Mouse (Mus musculus): ENCODE data around the gene Plcd3. TPM values are rescaled to one million over a fixed set of nuclear protein-coding genes. Genes with fewer than 3 reads are reported as not detected.
A peak's percentile ranks its signal among the peaks of the same experiment; 100 is the strongest.

Gene Plcd3
- polyA plus RNA-seq, 1 experiment from 2014 or later = 3.1 TPM

DNA sequence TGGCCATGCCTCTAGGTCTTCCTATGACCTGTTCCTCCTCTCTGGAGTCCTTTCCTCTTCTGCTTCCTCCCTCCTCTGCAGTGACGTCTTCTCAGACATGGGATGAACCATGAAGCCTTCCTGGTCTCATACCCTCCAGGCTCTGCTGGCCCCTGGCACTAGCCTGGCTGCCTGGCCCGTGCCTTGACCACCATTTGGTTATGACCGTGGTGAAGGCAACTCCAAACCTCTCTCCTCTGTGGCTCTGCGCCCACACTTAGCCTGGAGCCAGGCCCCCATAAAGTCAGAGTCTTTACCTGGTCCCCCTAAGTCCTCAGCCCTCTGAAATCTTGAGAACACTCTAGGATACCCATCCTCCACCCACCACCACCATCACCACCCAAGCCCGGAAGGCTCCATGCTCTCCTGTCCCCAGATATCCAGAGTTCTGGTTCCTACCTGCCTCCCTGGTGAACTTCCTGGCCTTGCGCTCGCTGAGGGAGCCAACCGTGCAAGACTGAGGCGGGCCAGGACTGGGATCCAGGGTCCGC is 27.3 kb downstream of the Plcd3 start:
- H3K9me3 ChIP-seq (ENCODE audit: control insufficient read depth, low read length) = no peaks in the 10 kb centered on the region
- peak overlapping the region; percentile 13; the same call in 1 of the 2 replicates for H3K4me2 ChIP-seq (ENCODE audit: low read depth, low read length)
- H3K27me3 ChIP-seq (ENCODE audit: control insufficient read depth, insufficient read depth, low read depth, low read length) = no peaks in the 10 kb centered on the region
- no peak overlapping the region for H3K4me3 ChIP-seq (ENCODE audit: low read length)
- H3K27ac ChIP-seq (ENCODE audit: low read length) = no peak overlapping the region
- WGBS = 59% methylated on average over 10 of the region's 10 CpGs
- 0 out of 2 replicates have a peak, but pooled peaks have one; percentile 2 for ATAC-seq (ENCODE audit: low read depth)
- no peak overlapping the region for H3K9ac ChIP-seq (ENCODE audit: low read length)
- peaks cover under 1% of the 10 kb centered on the region; the same call in 1 of the 2 replicates for H3K36me3 ChIP-seq (ENCODE audit: control insufficient read depth, insufficient read depth, low read length)
- H3K4me1 ChIP-seq (replicated peaks; ENCODE audit: control insufficient read depth, insufficient read depth, low read length) = peaks cover 10% of the 10 kb centered on the region

DNA sequence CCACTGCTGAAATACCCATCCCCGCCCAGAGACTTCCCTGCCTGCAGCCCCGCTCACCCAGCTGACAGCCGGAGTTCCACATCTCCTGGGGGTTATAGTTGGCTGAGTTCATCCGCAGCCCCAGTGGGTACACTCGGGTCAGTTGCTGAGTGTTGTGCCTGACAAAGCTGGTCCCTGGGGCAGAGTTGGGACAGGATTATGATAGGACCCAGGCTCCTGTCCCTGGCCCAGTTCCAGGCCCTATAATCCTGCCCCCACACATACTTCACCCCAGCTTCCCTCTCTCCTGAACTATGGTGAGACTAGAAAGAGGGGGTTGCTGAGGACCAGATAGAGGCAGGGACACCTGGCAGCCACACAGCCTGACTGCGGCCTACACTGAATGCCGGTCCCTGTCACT is 27.8 kb downstream of the Plcd3 start:
- ATAC-seq (ENCODE audit: low read depth) = no peak
- Histone ChIP-seq H3K4me2 (ENCODE audit: low read depth, low read length) (no peak overlapping the region), H3K27ac (ENCODE audit: low read length) (no peak overlapping the region), H3K9me3 (ENCODE audit: control insufficient read depth, low read length) (no peaks in the 10 kb centered on the region), H3K27me3 (ENCODE audit: control insufficient read depth, insufficient read depth, low read depth, low read length) (no peaks in the 10 kb centered on the region), H3K4me3 (ENCODE audit: low read length) (no peak overlapping the region), H3K36me3 (ENCODE audit: control insufficient read depth, insufficient read depth, low read length) (peaks cover 5% of the 10 kb centered on the region; the same call in 1 of the 2 replicates), H3K9ac (ENCODE audit: low read length) (no peak overlapping the region), H3K4me1 (replicated peaks; ENCODE audit: control insufficient read depth, insufficient read depth, low read length) (peaks cover 10% of the 10 kb centered on the region)
- WGBS = 87% methylated on average over 7 of the region's 7 CpGs

DNA sequence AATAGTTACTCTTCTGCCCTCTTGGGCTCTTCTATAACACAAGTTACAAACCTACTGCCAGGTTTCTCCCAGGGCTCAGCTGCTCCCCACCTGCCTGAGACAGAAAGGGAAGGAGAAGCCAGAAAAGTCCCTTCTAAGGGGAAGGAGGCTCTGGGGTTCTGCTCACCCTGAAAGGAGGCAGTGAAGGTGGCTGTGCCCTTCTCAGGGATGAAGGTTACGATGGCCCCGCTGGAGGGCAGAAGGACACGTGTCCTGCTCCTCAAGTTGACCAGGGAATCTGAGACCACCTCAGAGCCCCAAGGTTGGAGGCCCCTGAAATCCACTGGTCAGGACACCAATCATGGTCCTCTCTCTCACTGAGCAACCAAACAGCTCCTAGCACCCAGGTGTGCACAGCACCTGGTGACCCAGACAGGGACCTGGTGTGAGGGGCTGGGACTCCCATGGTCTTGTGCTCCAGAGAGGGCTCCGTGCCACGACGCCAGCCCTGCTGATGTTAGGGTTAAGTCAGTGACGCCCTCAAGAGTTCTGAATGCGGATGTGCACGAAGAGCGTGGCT is 31.1 kb downstream of the Plcd3 start:
- H3K4me2 ChIP-seq (ENCODE audit: low read depth, low read length) = no peak overlapping the region
- H3K9ac ChIP-seq (ENCODE audit: low read length) = no peak overlapping the region
- ATAC-seq (ENCODE audit: low read depth) = no peak
- peaks cover 15% of the 10 kb centered on the region for H3K36me3 ChIP-seq (ENCODE audit: control insufficient read depth, insufficient read depth, low read length)
- peaks cover 18% of the 10 kb centered on the region for H3K4me1 ChIP-seq (replicated peaks; ENCODE audit: control insufficient read depth, insufficient read depth, low read length)
- H3K27me3 ChIP-seq (ENCODE audit: control insufficient read depth, insufficient read depth, low read depth, low read length) = no peaks in the 10 kb centered on the region
- no peak overlapping the region for H3K4me3 ChIP-seq (ENCODE audit: low read length)
- H3K27ac ChIP-seq (ENCODE audit: low read length) = no peak overlapping the region
- 90% methylated on average over 10 of the region's 10 CpGs for WGBS
- H3K9me3 ChIP-seq (ENCODE audit: control insufficient read depth, low read length) = no peaks in the 10 kb centered on the region

DNA sequence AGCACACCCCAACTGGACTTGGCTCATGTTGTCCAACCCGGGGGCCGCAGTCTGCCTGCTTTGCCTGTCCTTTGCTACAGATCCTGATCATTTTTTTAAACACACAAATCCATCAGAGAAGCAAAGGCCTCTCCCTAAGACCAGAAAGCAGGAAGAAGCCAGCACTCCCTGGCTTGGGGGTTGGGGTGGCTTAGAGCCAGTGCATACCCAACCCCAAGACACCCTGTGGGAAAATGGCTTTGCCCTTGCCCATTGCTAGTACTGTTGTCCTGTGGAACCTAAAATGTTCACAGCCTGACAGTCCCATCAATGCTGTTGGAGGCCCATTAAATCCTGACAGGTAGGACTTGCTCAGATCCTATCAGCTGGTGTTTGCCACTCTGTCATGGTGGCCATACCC is 31.7 kb downstream of the Plcd3 start:
- ATAC-seq (ENCODE audit: low read depth) = no peak
- H3K27me3 ChIP-seq (ENCODE audit: control insufficient read depth, insufficient read depth, low read depth, low read length) = no peaks in the 10 kb centered on the region
- H3K9ac ChIP-seq (ENCODE audit: low read length) = no peak overlapping the region
- H3K4me1 ChIP-seq (replicated peaks; ENCODE audit: control insufficient read depth, insufficient read depth, low read length) = peaks cover 13% of the 10 kb centered on the region
- no peaks in the 10 kb centered on the region for H3K9me3 ChIP-seq (ENCODE audit: control insufficient read depth, low read length)
- H3K4me3 ChIP-seq (ENCODE audit: low read length) = no peak overlapping the region
- WGBS = 98% methylated on average over 2 of the region's 2 CpGs
- H3K4me2 ChIP-seq (ENCODE audit: low read depth, low read length) = no peak overlapping the region
- H3K27ac ChIP-seq (ENCODE audit: low read length) = no peak overlapping the region
- H3K36me3 ChIP-seq (ENCODE audit: control insufficient read depth, insufficient read depth, low read length) = peaks cover 20% of the 10 kb centered on the region

GRCm38 (mm10) chr11:103068884-103069283 is 32.6 kb downstream of the Plcd3 start:
- peaks cover 8% of the 10 kb centered on the region for H3K4me1 ChIP-seq (replicated peaks; ENCODE audit: control insufficient read depth, insufficient read depth, low read length)
- no peaks in the 10 kb centered on the region for H3K9me3 ChIP-seq (ENCODE audit: control insufficient read depth, low read length)
- WGBS = 89% methylated on average over 11 of the region's 11 CpGs
- no peak overlapping the region for H3K4me2 ChIP-seq (ENCODE audit: low read depth, low read length)
- H3K4me3 ChIP-seq (ENCODE audit: low read length) = no peak overlapping the region
- H3K36me3 ChIP-seq (ENCODE audit: control insufficient read depth, insufficient read depth, low read length) = peaks cover 29% of the 10 kb centered on the region
- no peak overlapping the region for H3K27ac ChIP-seq (ENCODE audit: low read length)
- H3K27me3 ChIP-seq (ENCODE audit: control insufficient read depth, insufficient read depth, low read depth, low read length) = no peaks in the 10 kb centered on the region
- no peak overlapping the region for H3K9ac ChIP-seq (ENCODE audit: low read length)
- no peak for ATAC-seq (ENCODE audit: low read depth)

- Histone ChIP-seq H3K27me3 (ENCODE audit: control insufficient read depth, insufficient read depth, low read depth, low read length) (no peaks in the 10 kb centered on the region), H3K4me2 (ENCODE audit: low read depth, low read length) (no peak overlapping the region), H3K4me1 (replicated peaks; ENCODE audit: control insufficient read depth, insufficient read depth, low read length) (peaks cover 8% of the 10 kb centered on the region), H3K9me3 (ENCODE audit: control insufficient read depth, low read length) (no peaks in the 10 kb centered on the region), H3K27ac (ENCODE audit: low read length) (peak overlapping the region; percentile 81), H3K9ac (ENCODE audit: low read length) (no peak overlapping the region), H3K36me3 (ENCODE audit: control insufficient read depth, insufficient read depth, low read length) (peaks cover 31% of the 10 kb centered on the region), H3K4me3 (ENCODE audit: low read length) (no peak overlapping the region)
- 85% methylated on average over 4 of the region's 4 CpGs for WGBS
- no peak for ATAC-seq (ENCODE audit: low read depth)
These were observed 33.2 kb downstream of the Plcd3 start for GRCm38 (mm10) chr11:103068272-103068671.

- H3K27ac ChIP-seq (ENCODE audit: low read length) = peak overlapping the region; percentile 81
- no peaks in the 10 kb centered on the region for H3K27me3 ChIP-seq (ENCODE audit: control insufficient read depth, insufficient read depth, low read depth, low read length)
- peaks cover 8% of the 10 kb centered on the region for H3K4me1 ChIP-seq (replicated peaks; ENCODE audit: control insufficient read depth, insufficient read depth, low read length)
- H3K36me3 ChIP-seq (ENCODE audit: control insufficient read depth, insufficient read depth, low read length) = peaks cover 31% of the 10 kb centered on the region
- H3K4me3 ChIP-seq (ENCODE audit: low read length) = no peak overlapping the region
- WGBS = 46% methylated on average over 8 of the region's 8 CpGs
- H3K4me2 ChIP-seq (ENCODE audit: low read depth, low read length) = no peak overlapping the region
- peak; percentile 83 for ATAC-seq (ENCODE audit: low read depth)
- H3K9ac ChIP-seq (ENCODE audit: low read length) = no peak overlapping the region
- H3K9me3 ChIP-seq (ENCODE audit: control insufficient read depth, low read length) = no peaks in the 10 kb centered on the region
These were observed 33.9 kb downstream of the Plcd3 start for GRCm38 (mm10) chr11:103067457-103068001.

DNA sequence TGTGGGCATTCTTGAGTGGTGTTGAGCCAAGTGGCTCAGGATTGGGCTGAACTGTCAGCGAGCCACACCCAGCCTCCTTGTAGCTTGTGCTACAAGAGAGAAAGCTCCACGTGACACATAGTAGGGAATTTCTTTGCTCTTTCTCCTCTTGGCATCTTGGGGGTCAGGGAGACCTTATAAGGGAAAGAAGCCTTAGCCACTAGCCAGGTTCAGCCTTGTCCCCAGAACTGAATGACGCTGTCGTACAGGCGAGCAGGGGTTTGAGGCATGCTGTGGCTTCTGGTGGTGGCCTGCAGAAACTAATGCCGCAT is 34.5 kb downstream of the Plcd3 start:
- Histone ChIP-seq H3K27ac (ENCODE audit: low read length) (peak overlapping the region; percentile 81), H3K27me3 (ENCODE audit: control insufficient read depth, insufficient read depth, low read depth, low read length) (no peaks in the 10 kb centered on the region), H3K4me3 (ENCODE audit: low read length) (no peak overlapping the region), H3K4me1 (replicated peaks; ENCODE audit: control insufficient read depth, insufficient read depth, low read length) (peaks cover 8% of the 10 kb centered on the region), H3K36me3 (ENCODE audit: control insufficient read depth, insufficient read depth, low read length) (peaks cover 32% of the 10 kb centered on the region), H3K9ac (ENCODE audit: low read length) (no peak overlapping the region), H3K4me2 (ENCODE audit: low read depth, low read length) (no peak overlapping the region), H3K9me3 (ENCODE audit: control insufficient read depth, low read length) (no peaks in the 10 kb centered on the region)
- ATAC-seq (ENCODE audit: low read depth) = peak; percentile 13
- WGBS = 76% methylated on average over 6 of the region's 6 CpGs

DNA sequence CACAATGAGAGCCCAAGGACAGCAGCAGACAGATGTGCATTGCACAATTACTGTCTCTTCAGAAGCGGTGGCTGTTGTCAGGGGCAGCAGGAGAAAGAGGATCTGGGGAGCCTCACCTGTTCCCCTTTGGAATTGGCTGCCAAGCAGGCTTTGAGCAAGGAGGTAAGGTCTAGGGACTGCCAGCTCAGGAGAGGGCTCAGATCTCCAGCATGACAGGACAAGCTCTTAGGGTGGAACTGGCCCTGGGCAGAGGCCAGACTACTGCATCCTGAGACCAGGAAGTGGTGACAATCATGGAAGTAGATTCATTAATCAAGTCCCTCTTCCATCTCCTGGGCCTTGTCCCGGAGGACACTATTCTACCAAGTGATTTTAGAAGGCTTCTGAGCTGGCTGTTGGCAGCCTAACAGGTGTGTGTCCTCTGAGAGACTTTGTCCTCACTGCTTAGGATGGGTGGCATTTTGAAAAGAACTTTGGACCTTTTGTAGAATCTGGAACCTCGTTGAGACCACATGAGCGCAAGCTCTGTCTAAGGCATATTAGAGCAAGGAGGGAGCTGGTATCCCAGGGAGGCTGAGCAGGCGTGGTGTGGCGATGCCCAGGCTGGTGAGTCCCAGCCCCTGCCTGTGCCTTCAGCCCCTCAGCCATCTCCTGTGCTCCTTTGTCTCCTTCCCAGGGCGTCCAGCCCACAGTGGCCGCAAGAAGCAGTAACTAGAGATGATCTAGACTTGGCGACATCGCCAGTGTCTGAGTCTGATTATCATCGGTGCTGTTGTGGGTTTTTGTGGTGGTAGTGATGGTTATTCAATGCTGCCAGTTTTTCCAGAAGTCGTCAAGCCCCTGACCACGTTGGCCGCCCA is 35.0 kb downstream of the Plcd3 start:
- Histone ChIP-seq H3K36me3 (ENCODE audit: control insufficient read depth, insufficient read depth, low read length) (peaks cover 34% of the 10 kb centered on the region), H3K27ac (ENCODE audit: low read length) (peak overlapping the region; percentile 81)
- 86% methylated on average over 14 of the region's 14 CpGs for WGBS

More for the DNA sequence above, 35.0 kb downstream of the Plcd3 start:
- Histone ChIP-seq H3K4me3 (ENCODE audit: low read length) (no peak overlapping the region), H3K9me3 (ENCODE audit: control insufficient read depth, low read length) (no peaks in the 10 kb centered on the region), H3K4me2 (ENCODE audit: low read depth, low read length) (no peak overlapping the region), H3K4me1 (replicated peaks; ENCODE audit: control insufficient read depth, insufficient read depth, low read length) (peaks cover 8% of the 10 kb centered on the region), H3K27me3 (ENCODE audit: control insufficient read depth, insufficient read depth, low read depth, low read length) (no peaks in the 10 kb centered on the region), H3K9ac (ENCODE audit: low read length) (no peak overlapping the region)
- ATAC-seq (ENCODE audit: low read depth) = no peak

All from lung, embryonic 16.5 days (tissue).